Mouse (Mus musculus): Measurements from ENCODE around the gene Fstl4. TPM values are rescaled to one million over a fixed set of nuclear protein-coding genes. Genes with fewer than 3 reads are reported as not detected.

Gene Fstl4
- total and polyA plus RNA-seq, 3 experiments = not detected

DNA sequence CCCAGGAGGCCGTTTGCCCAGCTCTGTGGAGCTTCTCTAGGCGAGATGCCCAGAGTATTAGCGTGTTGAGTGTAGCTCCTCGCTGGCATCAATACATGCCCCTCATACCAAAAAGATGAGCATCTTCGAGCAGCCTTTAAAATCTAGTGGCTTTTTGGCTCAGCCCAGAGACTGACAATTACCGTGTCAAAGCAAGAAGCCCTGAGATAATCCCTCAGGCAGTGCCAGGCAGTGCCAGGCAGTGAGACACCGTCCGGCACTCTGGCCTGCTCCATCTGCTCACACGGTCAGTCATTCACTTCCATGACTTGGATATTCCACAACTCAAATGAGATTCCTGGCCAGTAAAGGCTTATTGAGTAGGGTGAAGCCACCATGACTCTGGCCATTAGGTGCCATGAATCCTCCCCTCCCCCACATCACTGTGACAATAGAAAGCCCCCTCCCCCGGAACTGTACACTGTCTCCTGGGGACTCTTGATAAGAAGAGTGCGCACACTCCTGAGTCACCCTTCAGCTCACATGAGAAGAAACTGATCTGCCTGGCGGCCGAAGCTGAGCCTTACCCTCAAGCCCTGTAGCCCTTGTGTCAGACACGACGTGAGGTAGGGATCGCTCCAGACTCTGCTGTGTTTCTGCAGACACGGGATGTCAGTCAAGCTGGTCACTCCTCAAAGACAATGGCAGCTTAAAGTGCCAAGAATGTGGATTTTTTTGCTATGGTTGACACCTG is 293.6 kb downstream of the Fstl4 start:
- no peak for DNase-seq (ENCODE audit: low read depth, low spot score)
- no peaks in the 10 kb centered on the region for H3K36me3 ChIP-seq (ENCODE audit: control insufficient read depth in 1 of 2, insufficient read depth in 2 of 2, low read length in 2 of 2)
- H3K79me2 ChIP-seq (ENCODE audit: control insufficient read depth, insufficient read depth, low read length, poor library complexity) = no peaks in the 10 kb centered on the region
- no peaks in the 10 kb centered on the region for H3K9me3 ChIP-seq (replicated peaks; ENCODE audit: insufficient read depth, low read length)
- no peak overlapping the region for H3K27ac ChIP-seq (ENCODE audit: control insufficient read depth, low read depth, low read length)
- no peaks in the 10 kb centered on the region for H3K4me1 ChIP-seq (ENCODE audit: control insufficient read depth in 1 of 2, insufficient read depth in 2 of 2, low read length in 2 of 2)
- no peaks in the 10 kb centered on the region for H3K27me3 ChIP-seq (ENCODE audit: control insufficient read depth in 1 of 2, insufficient read depth in 2 of 2, low read length in 2 of 2)
- TF ChIP-seq MYB (IDR thresholded peaks at IDR 0.05; ENCODE audit: low read depth, low read length) = no peak
- no peak for TF ChIP-seq MEF2A (IDR thresholded peaks at IDR 0.05; ENCODE audit: extremely low read depth, insufficient replicate concordance, low read depth, low read length, poor library complexity, severe bottlenecking)
- no peak for TF ChIP-seq USF1 (IDR thresholded peaks at IDR 0.05; ENCODE audit: low read depth, low read length)
- no peak for TF ChIP-seq KAT2A (conservative IDR thresholded peaks at IDR 0.05; ENCODE audit: low read depth, low read length)
- no peak for TF ChIP-seq BHLHE40 (IDR thresholded peaks at IDR 0.05; ENCODE audit: borderline replicate concordance, low read depth, low read length)
- TF ChIP-seq EP300 (IDR thresholded peaks at IDR 0.05; ENCODE audit: low read depth in 1 of 2, low read length in 2 of 2) = no peak
- no peak for TF ChIP-seq CHD1 (IDR thresholded peaks at IDR 0.05; ENCODE audit: low read depth, low read length)
- TF ChIP-seq ZMIZ1 (IDR thresholded peaks at IDR 0.05; ENCODE audit: low read depth, low read length) = no peak
- TF ChIP-seq SIN3A (IDR thresholded peaks at IDR 0.05; ENCODE audit: low read length) = no peak
- TF ChIP-seq ZKSCAN1 (IDR thresholded peaks at IDR 0.05; ENCODE audit: low read depth, low read length) = no peak
- TF ChIP-seq JUND (IDR thresholded peaks at IDR 0.05; ENCODE audit: low read depth, low read length) = no peak
- TF ChIP-seq POLR2AphosphoS5 (IDR thresholded peaks at IDR 0.05; ENCODE audit: borderline replicate concordance, low read depth, low read length) = no peak
- no peak for TF ChIP-seq NRF1 (IDR thresholded peaks at IDR 0.05; ENCODE audit: insufficient read depth, low read depth, low read length, poor library complexity, severe bottlenecking)
- no peak overlapping the region for H3K4me3 ChIP-seq (ENCODE audit: control insufficient read depth in 1 of 2, insufficient read depth in 1 of 2, low read depth in 2 of 2, low read length in 2 of 2)
- no peak overlapping the region for H3K9ac ChIP-seq (ENCODE audit: control insufficient read depth, low read depth, low read length, poor library complexity, severe bottlenecking)

DNA sequence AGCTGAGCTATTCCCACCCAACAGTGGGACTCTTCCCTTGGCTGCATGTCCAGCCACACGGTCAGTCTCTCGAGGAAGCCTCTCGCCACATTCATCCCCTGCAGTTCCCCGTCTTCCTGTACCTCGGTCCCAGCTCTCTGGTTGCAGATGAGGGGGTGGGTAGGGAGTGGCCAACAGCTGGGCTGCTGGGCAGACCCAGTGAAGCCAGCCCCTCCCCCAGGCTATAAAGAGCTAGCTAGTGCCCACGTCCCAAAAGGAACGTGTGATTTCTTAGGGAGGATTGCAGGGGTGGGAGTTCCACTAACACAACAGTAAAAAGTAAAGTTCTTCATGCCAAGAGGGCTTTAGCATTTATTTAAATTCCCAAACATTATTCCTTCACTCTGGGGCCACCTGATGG is 294.1 kb downstream of the Fstl4 start:
- Histone ChIP-seq H3K4me3 (ENCODE audit: control insufficient read depth in 1 of 2, insufficient read depth in 1 of 2, low read depth in 2 of 2, low read length in 2 of 2) (no peak overlapping the region), H3K79me2 (ENCODE audit: control insufficient read depth, insufficient read depth, low read length, poor library complexity) (no peaks in the 10 kb centered on the region), H3K27me3 (ENCODE audit: control insufficient read depth in 1 of 2, insufficient read depth in 2 of 2, low read length in 2 of 2) (no peaks in the 10 kb centered on the region), H3K36me3 (ENCODE audit: control insufficient read depth in 1 of 2, insufficient read depth in 2 of 2, low read length in 2 of 2) (no peaks in the 10 kb centered on the region), H3K9ac (ENCODE audit: control insufficient read depth, low read depth, low read length, poor library complexity, severe bottlenecking) (no peak overlapping the region), H3K27ac (ENCODE audit: control insufficient read depth, low read depth, low read length) (no peak overlapping the region), H3K4me1 (ENCODE audit: control insufficient read depth in 1 of 2, insufficient read depth in 2 of 2, low read length in 2 of 2) (no peaks in the 10 kb centered on the region), H3K9me3 (replicated peaks; ENCODE audit: insufficient read depth, low read length) (no peaks in the 10 kb centered on the region)
- DNase-seq (ENCODE audit: low read depth, low spot score) = no peak
- TF ChIP-seq E2F4 (IDR thresholded peaks at IDR 0.05; ENCODE audit: borderline replicate concordance, low read depth, low read length) (no peak), ETS1 (IDR thresholded peaks at IDR 0.05; ENCODE audit: low read depth, low read length) (no peak)

Data from MEL (cell line).